In genomic region chr10:52874712-52875111, GRCm38 (mm10) we compare ENCODE assay signal across 20 mouse cellular contexts.
A peak's percentile ranks its signal among the peaks of the same experiment; 100 is the strongest.
DNase-seq lines count a peak whose midpoint lies in the region; ATAC-seq and TF ChIP-seq lines count a peak whose summit lies in the region.
"Had no signal": no experiment of that assay in that cellular context is flagged by ENCODE, and none has a peak within 500 bp of the region (broad histone marks: within the 10 kb centered on the region; RNA-seq: fewer than 3 reads in every experiment).

No protein-coding gene starts in this region.

- H3K9me3 ChIP-seq in hindbrain, embryonic 11.5 days (ENCODE audit: control insufficient read depth, low read length): no peaks in the 10 kb centered on the region
- no peaks in the 10 kb centered on the region for H3K9me3 ChIP-seq in hindbrain, embryonic 16.5 days (ENCODE audit: control insufficient read depth, low read length)
- H3K9me3 ChIP-seq in lung, embryonic 14.5 days (ENCODE audit: low read depth, low read length): no peaks in the 10 kb centered on the region
- H3K9me3 ChIP-seq: embryonic facial prominence, embryonic 13.5 days; forebrain, embryonic 13.5 days; heart, embryonic 15.5 days; liver, embryonic 12.5 days; midbrain, embryonic 15.5 days; neural tube, embryonic 13.5 days had no signal

- no peak for TF ChIP-seq CTCF in lung, embryonic 14.5 days (IDR thresholded peaks at IDR 0.05; ENCODE audit: low read depth)

- H3K4me1 ChIP-seq in hindbrain, embryonic 11.5 days (replicated peaks; ENCODE audit: control insufficient read depth, insufficient read depth, low read length): 0 out of 2 replicates have a peak, but pooled peaks cover 2% of the 10 kb centered on the region
- H3K4me1 ChIP-seq in hindbrain, embryonic 16.5 days (ENCODE audit: control insufficient read depth, insufficient read depth, low read depth, low read length): peaks cover 2% of the 10 kb centered on the region; the same call in 1 of the 2 replicates
- H3K4me1 ChIP-seq in lung, embryonic 14.5 days (ENCODE audit: insufficient read depth): no peaks in the 10 kb centered on the region
- H3K4me1 ChIP-seq: embryonic facial prominence, embryonic 13.5 days; liver, embryonic 12.5 days had no signal

- no peak overlapping the region for H3K4me3 ChIP-seq in hindbrain, embryonic 11.5 days (ENCODE audit: low read depth, low read length)
- H3K4me3 ChIP-seq in hindbrain, embryonic 16.5 days (ENCODE audit: low read length): no peak overlapping the region
- no peak overlapping the region for H3K4me3 ChIP-seq in lung, embryonic 14.5 days (ENCODE audit: low read depth, low read length)
- H3K4me3 ChIP-seq: embryonic facial prominence, embryonic 13.5 days; forebrain, embryonic 13.5 days; heart, embryonic 15.5 days; liver, embryonic 12.5 days; midbrain, embryonic 15.5 days; myocyte; neural tube, embryonic 13.5 days had no signal

- H3K4me2 ChIP-seq in hindbrain, embryonic 11.5 days (replicated peaks; ENCODE audit: low read depth, low read length): no peak overlapping the region
- H3K4me2 ChIP-seq in hindbrain, embryonic 16.5 days (ENCODE audit: low read length): no peak overlapping the region
- H3K4me2 ChIP-seq in lung, embryonic 14.5 days: no peak overlapping the region
- H3K4me2 ChIP-seq: embryonic facial prominence, embryonic 13.5 days; forebrain, embryonic 13.5 days; heart, embryonic 15.5 days; hindbrain, embryonic 14.5 days; liver, embryonic 12.5 days; midbrain, embryonic 15.5 days; neural tube, embryonic 13.5 days had no signal

- no peaks in the 10 kb centered on the region for H3K27me3 ChIP-seq in hindbrain, embryonic 11.5 days (ENCODE audit: control insufficient read depth, insufficient read depth, low read length)
- H3K27me3 ChIP-seq in hindbrain, embryonic 16.5 days (replicated peaks; ENCODE audit: control insufficient read depth, insufficient read depth, low read length): no peaks in the 10 kb centered on the region
- H3K27me3 ChIP-seq in lung, embryonic 14.5 days (ENCODE audit: insufficient read depth, low read length): no peaks in the 10 kb centered on the region
- H3K27me3 ChIP-seq: embryonic facial prominence, embryonic 13.5 days; forebrain, embryonic 13.5 days; heart, embryonic 15.5 days; liver, embryonic 12.5 days; midbrain, embryonic 15.5 days; neural tube, embryonic 13.5 days had no signal

- H3K36me3 ChIP-seq in hindbrain, embryonic 11.5 days (ENCODE audit: control insufficient read depth, insufficient read depth, low read length): no peaks in the 10 kb centered on the region
- no peaks in the 10 kb centered on the region for H3K36me3 ChIP-seq in hindbrain, embryonic 16.5 days (ENCODE audit: control insufficient read depth, insufficient read depth, low read length)
- no peaks in the 10 kb centered on the region for H3K36me3 ChIP-seq in lung, embryonic 14.5 days (ENCODE audit: insufficient read depth)
- H3K36me3 ChIP-seq: embryonic facial prominence, embryonic 13.5 days; heart, embryonic 15.5 days; liver, embryonic 12.5 days; midbrain, embryonic 15.5 days; neural tube, embryonic 13.5 days had no signal

- H3K9ac ChIP-seq in hindbrain, embryonic 11.5 days (ENCODE audit: low read depth, low read length): no peak overlapping the region
- H3K9ac ChIP-seq in hindbrain, embryonic 16.5 days (ENCODE audit: low read depth, low read length): no peak overlapping the region
- H3K9ac ChIP-seq in lung, embryonic 14.5 days: no peak overlapping the region
- H3K9ac ChIP-seq: embryonic facial prominence, embryonic 13.5 days; forebrain, embryonic 13.5 days; heart, embryonic 15.5 days; hindbrain, embryonic 14.5 days; liver, embryonic 12.5 days; midbrain, embryonic 15.5 days; neural tube, embryonic 13.5 days had no signal

- no peak overlapping the region for H3K27ac ChIP-seq in hindbrain, embryonic 11.5 days (ENCODE audit: low read depth, low read length)
- no peak overlapping the region for H3K27ac ChIP-seq in hindbrain, embryonic 16.5 days (ENCODE audit: low read depth, low read length)
- no peak overlapping the region for H3K27ac ChIP-seq in lung, embryonic 14.5 days (ENCODE audit: low read depth)
- H3K27ac ChIP-seq: embryonic facial prominence, embryonic 13.5 days; forebrain, embryonic 13.5 days; heart, embryonic 15.5 days; hindbrain, embryonic 14.5 days; liver, embryonic 12.5 days; macrophage; midbrain, embryonic 15.5 days; neural tube, embryonic 13.5 days had no signal

- peak; percentile 10 for DNase-seq in hindbrain, embryonic 11.5 days (ENCODE audit: low spot score)
- peak; percentile 85 for DNase-seq in lung, embryonic 14.5 days
- DNase-seq in lung, postnatal 4 days: no peak
- peak; percentile 16 for DNase-seq in embryo, embryonic 11 days
- DNase-seq in yolk sac, embryonic 10.5 days (ENCODE audit: low spot score): peak; percentile 5
- DNase-seq in left cerebral cortex, adult 8-10 months (ENCODE audit: low spot score in 2 of 2): no peak
- DNase-seq: cerebellum, adult 11 months; cerebellum, adult 9-11 months; heart, postnatal 36 days; thymus, postnatal 25 days had no signal

- ATAC-seq in hindbrain, embryonic 11.5 days (ENCODE audit: low FRiP score): no peak
- no peak for ATAC-seq in hindbrain, embryonic 16.5 days
- peak; percentile 95 for ATAC-seq in lung, embryonic 14.5 days (ENCODE audit: insufficient read depth)
- ATAC-seq: forebrain, embryonic 13.5 days; liver, embryonic 12.5 days; midbrain, embryonic 15.5 days had no signal

Comparison
In these comparisons a context has a peak if more than half of its experiments do, and no peak if none do; other contexts are left out.
1. DNase-seq: peak in hindbrain, embryonic 11.5 days (single experiment), lung, embryonic 14.5 days (single experiment), embryo, embryonic 11 days (single experiment) and yolk sac, embryonic 10.5 days (single experiment); none in lung, postnatal 4 days (0 of 2) and left cerebral cortex, adult 8-10 months (0 of 2).